Mouse (Mus musculus) adipocyte (in vitro differentiated cells): ENCODE measurements at regions not wholly inside any gene's neighbourhood (a gene's known extent, or its start where the extent isn't known, plus 50 kb on each side); places are given as distances from the start of the nearest gene placed in this dataset.

Source experiments
- DNase-seq: peaks from one replicate; pipeline ENCODE4 v3.0.0-alpha.2; 2016; ENCODE audit warnings: low spot score

GRCm38 (mm10) chr6:100141225-100141624, 146.1 kb downstream of the Rybp start:
- no peak for DNase-seq

- DNase-seq: peak; percentile 29
These were observed 146.6 kb downstream of the Rybp start for GRCm38 (mm10) chr6:100140581-100141114.

- no peak for DNase-seq
These were observed 147.5 kb downstream of the Rybp start for GRCm38 (mm10) chr6:100139809-100140208.

GRCm38 (mm10) chr6:100138659-100139058, 148.6 kb downstream of the Rybp start:
- DNase-seq: no peak

GRCm38 (mm10) chr6:100135177-100135576, 152.1 kb downstream of the Rybp start:
- no peak for DNase-seq

GRCm38 (mm10) chr6:100133970-100134369, 153.3 kb downstream of the Rybp start:
- no peak for DNase-seq

- peak; percentile 49 for DNase-seq
These were observed 154.2 kb downstream of the Rybp start for GRCm38 (mm10) chr6:100132916-100133600.

- peak; percentile 95 for DNase-seq
These were observed 159.8 kb downstream of the Rybp start for GRCm38 (mm10) chr6:100127221-100128143.

- DNase-seq: no peak
These were observed 160.5 kb downstream of the Rybp start for GRCm38 (mm10) chr6:100126736-100127135.

- no peak for DNase-seq
These were observed 161.0 kb downstream of the Rybp start for GRCm38 (mm10) chr6:100126326-100126725.

- no peak for DNase-seq
These were observed 166.0 kb downstream of the Rybp start for GRCm38 (mm10) chr6:100121240-100121639.

- peak; percentile 43 for DNase-seq
These were observed 167.0 kb downstream of the Rybp start for GRCm38 (mm10) chr6:100120017-100120944.

GRCm38 (mm10) chr6:100117084-100117483, 170.2 kb downstream of the Rybp start:
- DNase-seq: no peak

GRCm38 (mm10) chr6:100113393-100114137, 173.7 kb downstream of the Rybp start:
- DNase-seq: peak; percentile 68

GRCm38 (mm10) chr6:100110981-100111660, 176.2 kb downstream of the Rybp start:
- peak; percentile 75 for DNase-seq

- no peak for DNase-seq
These were observed 177.3 kb downstream of the Rybp start for GRCm38 (mm10) chr6:100109979-100110378.

GRCm38 (mm10) chr6:100109351-100109750, 177.9 kb downstream of the Rybp start:
- DNase-seq: no peak

- no peak for DNase-seq
These were observed 179.8 kb downstream of the Rybp start for GRCm38 (mm10) chr6:100107508-100107907.

- no peak for DNase-seq
These were observed 180.2 kb downstream of the Rybp start for GRCm38 (mm10) chr6:100107066-100107465.

- DNase-seq: no peak
These were observed 186.6 kb downstream of the Rybp start for GRCm38 (mm10) chr6:100100565-100101133.
